Mouse (Mus musculus) spleen, adult 2 months (tissue): ENCODE measurements at regions not wholly inside any gene's neighbourhood (a gene's known extent, or its start where the extent isn't known, plus 50 kb on each side); places are given as distances from the start of the nearest gene placed in this dataset.

Experiments used
- CTCF ChIP-seq: fragments of 200-500 bp; IDR thresholded peaks from 2 replicates; pipeline ENCODE4 v1.5.1; 2011; ENCODE audit warnings: mild to moderate bottlenecking, inconsistent platforms; ENCODE audit not compliant: insufficient read depth, insufficient read length, insufficient replicate concordance; ENCODE audit errors: extremely low read depth
- POLR2A ChIP-seq: fragments of 200-500 bp; IDR thresholded peaks from 2 replicates; pipeline ENCODE4 v1.6.1; 2011; ENCODE audit warnings: low read depth, low read length, inconsistent platforms

- TF ChIP-seq CTCF (no peak), POLR2A (no peak)
Measured at GRCm38 (mm10) chr2:167817030-167817429, 114.8 kb upstream of the Ptpn1 start.
